Mouse (Mus musculus): Measurements from ENCODE around the gene Phldb2.

DNA sequence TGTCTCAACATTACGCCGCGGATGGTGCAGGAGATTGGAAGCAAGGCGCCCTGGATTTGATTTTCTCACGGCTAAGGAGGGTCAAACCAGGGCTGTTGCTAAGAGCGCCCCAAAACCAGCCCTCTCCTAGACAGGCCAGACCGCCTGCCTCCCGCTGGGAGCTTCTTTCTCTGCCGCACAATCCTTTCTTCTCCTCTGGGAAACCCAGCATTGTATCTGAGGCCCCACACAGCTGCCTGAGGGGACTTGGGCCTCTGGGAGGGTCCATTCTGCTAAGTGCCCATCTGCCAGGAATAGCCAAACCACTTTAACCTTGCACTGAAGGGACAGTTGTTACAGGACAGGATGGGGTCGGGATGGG is 228.7 kb downstream of the Phldb2 start:
- TF ChIP-seq CTCF (conservative IDR thresholded peaks at IDR 0.05 in 1 of 2, IDR thresholded peaks at IDR 0.05 in 1 of 2; ENCODE audit: low read depth in 2 of 2, low read length in 2 of 2) (no peak), TCF12 (IDR thresholded peaks at IDR 0.05; ENCODE audit: low read depth, low read length) (no peak), ZMIZ1 (IDR thresholded peaks at IDR 0.05; ENCODE audit: low read depth, low read length) (no peak), RCOR1 (conservative IDR thresholded peaks at IDR 0.05; ENCODE audit: low read depth, low read length) (no peak), ZKSCAN1 (IDR thresholded peaks at IDR 0.05; ENCODE audit: borderline replicate concordance, low read depth, low read length) (no peak), UBTF (IDR thresholded peaks at IDR 0.05; ENCODE audit: low read depth, low read length) (no peak), EP300 (IDR thresholded peaks at IDR 0.05; ENCODE audit: low read length) (no peak)
